Mouse (Mus musculus) C2C12 (cell line): ENCODE results near the gene Gtf3a.

Experiments
- CEBPB ChIP-seq: IDR thresholded peaks from one replicate; pipeline ENCODE4 v1.6.1; 2011; ENCODE audit warnings: low read depth, mild to moderate bottlenecking, control low read depth, moderate library complexity
- CTCF ChIP-seq: IDR thresholded peaks from one replicate; pipeline ENCODE4 v1.5.1; 2011; ENCODE audit not compliant: control insufficient read depth, insufficient read depth, insufficient read length
- MYOD1 ChIP-seq: IDR thresholded peaks from one replicate; pipeline ENCODE4 v1.6.1; 2011; ENCODE audit warnings: low read depth; ENCODE audit not compliant: control insufficient read depth, insufficient read length
- USF1 ChIP-seq: IDR thresholded peaks from one replicate; pipeline ENCODE4 v1.6.1; 2011; ENCODE audit warnings: low read depth, mild to moderate bottlenecking, control low read depth, moderate library complexity

GRCm38 (mm10) chr5:146963118-146963936, 14.9 kb downstream of the Gtf3a start, which contains the start of gene Mtif3:
- TF ChIP-seq CTCF = no peak
- TF ChIP-seq USF1 = no peak
- no peak for TF ChIP-seq MYOD1
- TF ChIP-seq CEBPB = no peak
